Mouse (Mus musculus) stomach, adult 2 months (tissue): Measurements from ENCODE around the gene As3mt. TPM values are rescaled to one million over a fixed set of nuclear protein-coding genes. Genes with fewer than 3 reads are reported as not detected.

ENCODE experiments used
- polyA plus RNA-seq: library from polyadenylated mRNA; depleted of rRNA; stranded (reverse); fragments of >200 nt; gene quantifications from 2 replicates; pipeline ENCODE4 v1.2.3, GENCODE M21; 2012; rRNA removed

As3mt gene
- polyA plus RNA-seq = 2.1 and 2.7 TPM in 2 replicates

DNA sequence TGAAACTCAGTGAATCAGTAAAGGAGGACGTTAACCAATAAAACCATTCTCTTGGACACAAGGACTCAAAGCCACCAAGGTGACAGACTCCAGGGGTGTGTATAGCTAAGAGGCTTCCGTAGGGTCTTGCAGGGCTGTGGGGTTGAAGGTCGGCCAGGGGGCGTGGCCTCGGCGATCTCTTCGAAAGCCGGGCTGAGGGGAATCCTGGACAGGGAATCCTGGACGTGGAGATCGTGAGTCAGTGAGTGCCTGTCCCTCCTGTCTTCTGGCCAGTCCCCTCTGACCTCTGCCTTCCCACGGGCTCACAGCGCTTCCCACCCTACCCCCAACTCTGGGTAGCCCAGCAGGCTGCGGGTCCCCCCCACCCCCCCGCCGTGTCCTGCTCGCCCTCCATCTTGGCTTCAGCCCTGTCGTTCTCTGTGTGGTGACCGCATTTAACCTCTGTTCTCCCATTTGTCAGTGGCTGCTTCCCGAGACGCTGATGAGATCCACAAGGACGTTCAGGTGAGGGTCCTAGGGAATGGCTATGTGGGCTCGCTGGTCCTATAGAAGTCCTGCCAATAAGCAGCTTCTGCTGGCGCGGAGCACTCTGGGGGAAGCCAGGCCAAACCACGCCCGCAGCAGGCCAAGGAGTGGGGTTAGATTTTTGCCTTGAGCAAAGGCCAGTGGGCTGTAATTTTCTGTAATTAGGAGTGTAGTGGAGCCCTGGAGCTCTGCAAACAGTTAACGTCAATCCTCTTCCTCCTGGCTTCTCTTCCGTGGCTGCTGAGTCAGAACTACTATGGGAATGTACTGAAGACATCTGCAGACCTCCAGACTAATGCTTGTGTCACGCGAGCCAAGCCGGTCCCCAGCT is at the start of gene As3mt:
As3mt (plus strand) TSS at position 163 of the 856 bp plus-strand sequence.

DNA sequence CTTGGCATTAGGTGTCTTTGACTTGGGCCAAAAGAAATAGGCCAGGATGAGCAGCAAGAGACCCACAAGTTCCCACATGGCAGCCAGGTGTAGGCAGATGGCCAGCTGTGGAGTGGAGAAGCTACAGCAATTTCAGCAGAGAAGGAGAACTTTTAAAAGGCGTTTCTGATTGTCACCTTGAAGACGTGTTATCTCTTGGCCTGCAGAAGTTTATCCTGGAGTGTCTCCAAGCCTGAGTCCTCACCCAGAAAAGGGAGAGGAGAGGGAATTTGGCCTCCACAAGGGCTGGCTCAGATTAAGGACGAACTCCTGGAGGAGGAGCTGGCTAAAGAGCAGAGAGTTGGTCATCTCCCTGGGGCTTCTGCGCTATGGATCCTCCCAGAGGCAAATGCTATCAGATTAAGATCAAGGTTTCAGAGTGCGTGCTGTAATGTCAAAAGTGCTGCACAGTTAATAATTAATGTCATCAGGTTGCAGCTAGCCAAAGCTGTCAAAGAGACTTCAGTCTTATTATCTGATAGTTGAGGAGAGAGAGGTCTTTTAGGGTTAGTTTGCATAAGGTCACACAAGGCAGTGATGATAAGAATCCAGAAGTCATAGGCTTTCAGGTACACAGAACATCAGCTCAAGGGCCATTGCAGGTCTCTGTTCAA is 34.4 kb upstream of the As3mt start, which contains the start of gene Cyp17a1:
Cyp17a1 (minus strand) TSS at position 407 of the 653 bp plus-strand sequence.

GRCm38 (mm10) chr19:46689460-46690372 is 17.5 kb upstream of the As3mt start, which contains the start of gene Borcs7:
Borcs7 (plus strand) TSS chr19:46689906.

DNA sequence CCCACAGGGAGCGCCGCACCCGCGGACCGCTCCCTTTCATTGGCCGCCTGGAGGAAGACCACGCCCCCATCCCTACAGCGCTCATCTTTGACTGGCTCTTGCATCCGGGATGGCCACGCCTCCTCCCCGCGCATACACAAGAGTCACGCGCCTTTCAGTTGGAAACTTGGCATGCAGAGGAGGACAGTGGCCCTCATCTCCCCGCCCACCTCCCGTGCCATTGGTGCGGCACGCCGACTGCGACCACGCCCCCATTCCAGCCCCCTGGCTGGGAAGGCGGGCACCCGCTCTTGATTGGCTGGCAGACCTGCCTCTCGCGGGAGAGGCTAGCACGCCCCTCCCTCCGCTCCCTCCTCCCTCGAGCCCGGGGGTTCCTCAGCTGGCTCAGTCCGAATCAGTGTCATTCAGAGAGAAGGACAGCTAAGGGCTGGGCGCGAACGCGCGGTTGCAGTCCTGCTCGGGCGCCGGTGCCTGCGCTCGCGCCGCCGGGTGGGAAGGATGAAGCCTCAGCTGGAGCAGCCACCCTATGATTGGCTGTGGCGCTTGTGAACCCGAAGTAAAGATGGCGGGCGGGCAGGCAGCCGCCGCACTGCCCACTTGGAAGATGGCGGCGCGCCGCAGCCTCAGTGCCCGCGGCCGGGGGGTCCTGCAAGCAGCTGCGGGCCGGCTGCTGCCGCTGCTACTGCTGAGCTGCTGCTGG is 54.1 kb downstream of the As3mt start, which contains the start of gene Cnnm2:
Cnnm2 (plus strand) TSS at position 350 of the 700 bp plus-strand sequence.

Other genes starting within 250 kb of the As3mt start
- 37.3 and 56.3 TPM in 2 replicates for gene Trim8, start 205.8 kb upstream of the As3mt start, polyA plus RNA-seq
- gene Arl3, start 134.3 kb upstream of the As3mt start, polyA plus RNA-seq = 2.3 and 2.7 TPM in 2 replicates
- gene Sfxn2, start 134.1 kb upstream of the As3mt start, polyA plus RNA-seq = 1.1 and 1.8 TPM in 2 replicates
- gene Wbp1l, start 108.4 kb upstream of the As3mt start, polyA plus RNA-seq = 36.8 and 41.6 TPM in 2 replicates
- gene Cyp17a1, start 34.3 kb upstream of the As3mt start, polyA plus RNA-seq = 0.05 and 0.10 TPM in 2 replicates
- 1.00 and 1.5 TPM in 2 replicates for gene Borcs7, start 17.6 kb upstream of the As3mt start, polyA plus RNA-seq
- gene Cnnm2, start 54.1 kb downstream of the As3mt start, polyA plus RNA-seq = 2.7 and 5.6 TPM in 2 replicates